Mouse (Mus musculus) G1E (cell line): ENCODE results near the gene Slc44a5.

Source experiments
- CTCF ChIP-seq: IDR thresholded peaks from 2 replicates; pipeline ENCODE4 v1.5.1; 2012; ENCODE audit warnings: low read depth, low read length, inconsistent platforms, mixed read lengths
- TAL1 ChIP-seq: conservative IDR thresholded peaks from 2 replicates; pipeline ENCODE4 v1.6.1; 2012; ENCODE audit warnings: low read depth, low read length, inconsistent platforms, mixed read lengths

DNA sequence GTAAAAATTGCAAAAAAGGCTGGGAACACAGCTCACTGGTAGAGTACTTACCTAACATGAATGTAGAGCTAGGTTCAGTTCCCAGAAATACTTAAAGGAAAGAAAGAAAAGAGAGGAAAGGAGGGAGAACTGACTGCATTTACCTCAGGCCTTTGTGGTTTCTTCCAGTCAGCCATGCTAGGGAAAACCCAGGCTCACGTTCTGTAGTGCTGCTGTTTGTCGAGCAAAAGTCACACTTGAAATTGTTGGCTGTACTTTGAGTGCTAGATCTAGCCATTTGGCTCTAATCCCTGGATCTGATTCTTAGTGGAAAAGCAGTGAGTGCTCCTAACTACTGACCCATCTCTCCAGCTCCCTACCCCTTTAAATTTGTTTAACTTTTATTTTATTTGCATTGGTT lies 25.1 kb upstream of the Slc44a5 start:
- TF ChIP-seq CTCF (no peak), TAL1 (no peak)
